Mouse (Mus musculus): ENCODE data around the gene AF067061. TPM values are rescaled to one million over a fixed set of nuclear protein-coding genes. Genes with fewer than 3 reads are reported as not detected.
"Not testable (repeated sequence)": the region's sequence is repeated elsewhere in the genome, so short reads cannot be mapped to it uniquely, and the experiment has no call there.

Gene AF067061
- polyA plus RNA-seq (2012; rRNA removed) = not detected in 2 replicates

- not testable (repeated sequence) for DNase-seq (ENCODE audit: low spot score)
Observed at GRCm38 (mm10) chr13:120262870-120263269, at the start of gene AF067061. Gene AF067061 (plus strand): TSS chr13:120263114.

- not testable (repeated sequence) for DNase-seq (ENCODE audit: low spot score)
Observed at GRCm38 (mm10) chr13:120215847-120216246, 47.1 kb upstream of the AF067061 start, which contains the start of gene Gm21762. Gene Gm21762 (minus strand): TSS chr13:120215947.

GRCm38 (mm10) chr13:120220922-120221321, 42.0 kb upstream of the AF067061 start:
- DNase-seq (ENCODE audit: low spot score) = not testable (repeated sequence)

GRCm38 (mm10) chr13:120223012-120223659, 39.8 kb upstream of the AF067061 start:
- not testable (repeated sequence) for DNase-seq (ENCODE audit: low spot score)

GRCm38 (mm10) chr13:120231798-120232197, 31.1 kb upstream of the AF067061 start:
- DNase-seq (ENCODE audit: low spot score) = not testable (repeated sequence)

GRCm38 (mm10) chr13:120232447-120233049, 30.4 kb upstream of the AF067061 start:
- not testable (repeated sequence) for DNase-seq (ENCODE audit: low spot score)

GRCm38 (mm10) chr13:120238811-120239210, 24.1 kb upstream of the AF067061 start, which contains the start of gene Gm21731:
Gene Gm21731 (plus strand): TSS chr13:120239111.
- not testable (repeated sequence) for DNase-seq (ENCODE audit: low spot score)

GRCm38 (mm10) chr13:120251208-120251924, 11.5 kb upstream of the AF067061 start:
- DNase-seq (ENCODE audit: low spot score) = not testable (repeated sequence)

GRCm38 (mm10) chr13:120258817-120259658, 3.9 kb upstream of the AF067061 start:
- DNase-seq (ENCODE audit: low spot score) = not testable (repeated sequence)

- DNase-seq (ENCODE audit: low spot score) = not testable (repeated sequence)
Observed at GRCm38 (mm10) chr13:120259718-120260117, 3.2 kb upstream of the AF067061 start.

GRCm38 (mm10) chr13:120277837-120278236, 14.9 kb downstream of the AF067061 start:
- DNase-seq (ENCODE audit: low spot score) = not testable (repeated sequence)

- no peak for DNase-seq (ENCODE audit: low spot score)
Observed at GRCm38 (mm10) chr13:120278784-120279183, 15.9 kb downstream of the AF067061 start.

GRCm38 (mm10) chr13:120299324-120299894, 36.5 kb downstream of the AF067061 start:
- no peak for DNase-seq (ENCODE audit: low spot score)

- no peak for DNase-seq (ENCODE audit: low spot score)
Observed at GRCm38 (mm10) chr13:120299991-120300442, 37.1 kb downstream of the AF067061 start, which contains the start of gene BC147527. Gene BC147527 (plus strand): TSS chr13:120300392.

GRCm38 (mm10) chr13:120300853-120301252, 37.9 kb downstream of the AF067061 start:
- DNase-seq (ENCODE audit: low spot score) = no peak

- DNase-seq (ENCODE audit: low spot score) = no peak
Observed at GRCm38 (mm10) chr13:120310749-120311148, 47.8 kb downstream of the AF067061 start.

- DNase-seq (ENCODE audit: low spot score) = no peak
Observed at GRCm38 (mm10) chr13:120313584-120313983, 50.7 kb downstream of the AF067061 start.

All from urinary bladder, adult 2 months (tissue).